Mouse (Mus musculus): ENCODE measurements around the gene Mrps7. TPM values are rescaled to one million over a fixed set of nuclear protein-coding genes. Genes with fewer than 3 reads are reported as not detected.

Gene Mrps7
- total RNA-seq (2021) = 10 to 100 TPM; 49.6 to 59.0 TPM

DNA sequence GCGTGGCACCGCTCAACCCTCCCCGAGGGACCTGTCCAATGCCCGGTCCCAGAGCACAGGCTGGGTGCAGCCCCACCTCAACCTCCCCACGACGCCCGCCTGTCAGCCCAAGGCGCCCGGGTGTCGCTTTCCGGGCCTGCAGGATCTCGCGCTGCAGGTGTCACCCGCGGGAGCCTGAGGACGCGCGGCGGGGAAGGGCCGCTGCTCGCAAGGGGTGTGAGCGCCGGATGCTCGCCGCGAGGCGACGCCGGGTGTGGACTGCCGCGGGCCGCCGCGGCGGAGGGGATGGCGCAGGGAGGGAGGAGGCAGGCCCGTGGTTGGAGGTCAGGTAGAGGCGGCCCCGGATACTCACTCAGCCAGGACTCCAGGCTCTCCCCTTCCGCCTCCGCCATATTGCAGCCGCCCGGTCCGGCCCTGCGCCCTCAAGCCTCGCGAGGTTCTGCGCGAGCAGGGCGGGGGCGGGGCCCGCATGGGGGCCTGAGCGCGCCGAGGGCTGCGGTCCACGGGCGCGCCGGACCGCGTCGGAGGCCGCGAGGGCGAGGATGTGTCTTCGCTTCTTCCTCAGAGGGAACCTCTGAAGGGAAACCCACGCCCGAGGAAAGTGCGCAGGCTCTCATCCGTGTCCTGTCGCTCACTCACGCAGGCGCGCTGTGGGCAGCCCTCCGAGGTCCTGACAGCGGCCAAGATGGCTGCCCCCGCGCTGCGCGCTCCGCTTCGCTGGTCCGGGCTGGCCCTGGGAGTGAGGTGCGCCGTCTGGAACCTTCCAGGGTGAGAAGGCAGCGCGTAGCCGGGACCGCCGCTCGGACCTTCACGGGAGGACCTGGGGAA lies at the start of gene Mrps7, which contains the start of gene Gga3:
Gene Mrps7 (plus strand): TSS at position 450 of the 828 bp plus-strand sequence.
Gene Gga3 (minus strand): TSS at position 576 of the 828 bp plus-strand sequence.
- peak; percentile 81 to 88 for DNase-seq (ENCODE audit: extremely low spot score in 1 of 2, low spot score in 1 of 2)

DNA sequence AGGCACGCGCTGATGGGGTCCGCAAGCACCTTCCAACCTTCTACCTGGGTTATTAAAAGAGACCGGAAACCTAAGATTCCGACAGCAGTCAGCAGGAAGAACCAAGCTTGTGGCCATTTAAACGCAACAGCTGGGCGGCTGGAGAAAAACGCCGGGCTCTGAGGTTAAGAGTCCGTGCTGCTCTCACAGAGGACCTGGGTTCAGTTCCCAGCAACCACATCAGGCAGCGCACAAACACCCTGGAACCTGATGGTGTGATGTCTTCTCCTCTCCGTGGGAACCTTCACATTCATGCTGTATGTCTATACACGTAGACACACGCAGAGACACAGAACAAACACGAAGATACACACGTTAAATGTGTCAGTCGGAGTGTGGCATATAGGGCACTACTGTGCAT lies 48.0 kb upstream of the Mrps7 start:
- no peak for DNase-seq (ENCODE audit: extremely low spot score in 1 of 2, low spot score in 1 of 2)

- DNase-seq (ENCODE audit: extremely low spot score in 1 of 2, low spot score in 1 of 2) = no peak
These were observed 40.3 kb upstream of the Mrps7 start for GRCm38 (mm10) chr11:115563406-115563805.

DNA sequence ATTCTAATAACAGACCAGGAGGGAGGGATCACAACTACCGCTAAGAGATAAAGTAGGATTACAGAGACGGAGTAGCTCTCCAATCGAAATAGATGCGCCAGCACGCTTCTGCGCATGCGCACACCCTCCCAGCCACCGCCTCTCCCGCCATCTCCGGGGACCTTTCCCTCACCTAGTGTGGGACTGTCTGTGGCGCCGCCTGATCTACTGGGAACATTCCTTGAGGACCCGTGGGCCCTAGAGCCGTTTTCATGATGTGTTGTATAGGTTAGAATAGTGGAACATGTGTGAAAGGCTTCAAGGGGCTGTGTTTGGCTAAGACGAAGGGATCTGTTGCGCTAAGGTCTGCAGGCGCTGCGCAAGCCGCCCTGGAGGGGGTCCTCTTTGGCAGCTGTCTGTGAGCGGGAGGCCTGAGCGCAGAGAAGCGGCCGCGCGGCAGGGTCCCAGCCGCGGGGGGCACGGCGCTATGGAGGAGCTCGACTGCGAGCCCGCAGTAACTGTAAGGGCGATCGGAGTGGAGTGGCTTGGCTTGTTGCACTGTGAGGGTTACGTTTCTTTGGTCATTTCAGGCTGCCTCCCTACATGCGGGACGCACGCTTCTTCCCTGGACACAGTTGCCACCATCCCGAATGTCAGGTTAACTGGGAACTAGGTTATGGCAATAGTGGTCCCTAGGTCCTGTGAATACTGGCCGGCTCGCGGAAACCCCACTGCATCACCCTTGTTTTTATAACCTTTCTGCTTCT lies 39.5 kb upstream of the Mrps7 start, which contains the start of gene Nup85:
Gene Nup85 (plus strand): TSS at position 371 of the 746 bp plus-strand sequence.
- DNase-seq (ENCODE audit: extremely low spot score in 1 of 2, low spot score in 1 of 2) = peak; percentile 97 to 99

DNA sequence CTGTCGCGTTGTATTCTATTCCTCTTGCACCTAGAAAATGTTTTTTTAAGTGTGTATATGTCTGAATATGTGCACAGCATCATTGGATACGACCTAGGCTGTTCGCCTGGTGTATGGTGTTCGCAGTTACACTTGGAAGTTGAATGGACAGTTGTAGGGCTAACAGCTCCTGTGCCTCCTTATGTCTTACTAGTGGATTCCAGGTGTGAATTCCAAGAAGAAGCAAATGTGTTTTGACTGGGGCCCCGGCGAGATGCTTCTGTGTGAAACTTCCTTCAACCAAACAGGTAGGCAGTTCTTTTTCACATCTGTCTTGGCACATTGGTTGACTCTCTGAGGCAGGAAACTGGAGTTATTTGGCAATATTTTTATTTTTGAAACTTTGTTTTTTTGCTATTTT lies 38.8 kb upstream of the Mrps7 start:
- no peak for DNase-seq (ENCODE audit: extremely low spot score in 1 of 2, low spot score in 1 of 2)

- no peak for DNase-seq (ENCODE audit: extremely low spot score in 1 of 2, low spot score in 1 of 2)
These were observed 24.6 kb upstream of the Mrps7 start for GRCm38 (mm10) chr11:115579080-115579479.

DNA sequence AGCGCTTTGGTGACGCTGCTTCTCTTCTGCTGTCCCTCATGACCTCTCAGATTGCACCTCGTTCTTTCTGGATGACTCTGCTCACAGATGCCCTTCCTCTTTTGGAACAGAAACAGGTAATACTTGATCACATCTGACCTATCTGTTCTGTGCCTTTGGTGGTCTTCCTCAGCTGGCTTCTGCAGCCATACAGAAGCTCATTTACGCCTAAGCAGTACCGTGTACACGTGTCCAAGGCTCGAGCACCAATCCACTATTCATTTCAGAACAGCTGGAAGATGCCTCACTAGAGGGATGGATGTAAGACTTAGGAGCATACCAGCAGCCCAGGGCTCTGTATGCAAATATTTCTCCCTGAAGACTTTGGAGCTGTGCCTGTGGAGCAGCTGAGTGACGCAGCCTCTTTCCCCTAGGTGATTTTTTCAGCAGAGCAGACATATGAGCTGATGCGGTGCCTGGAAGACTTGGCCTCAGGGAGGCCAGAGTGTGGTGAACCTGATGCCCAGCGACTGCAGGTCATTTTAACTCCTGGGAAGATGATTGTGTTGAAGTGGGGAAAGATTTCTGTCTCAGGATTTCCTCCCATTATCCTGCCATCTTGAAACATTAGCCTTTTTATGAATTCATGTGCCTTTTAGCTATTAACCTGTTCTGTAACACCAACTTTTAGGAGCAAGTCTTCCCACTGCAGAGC lies 20.7 kb upstream of the Mrps7 start:
- no peak for DNase-seq (ENCODE audit: extremely low spot score in 1 of 2, low spot score in 1 of 2)

DNA sequence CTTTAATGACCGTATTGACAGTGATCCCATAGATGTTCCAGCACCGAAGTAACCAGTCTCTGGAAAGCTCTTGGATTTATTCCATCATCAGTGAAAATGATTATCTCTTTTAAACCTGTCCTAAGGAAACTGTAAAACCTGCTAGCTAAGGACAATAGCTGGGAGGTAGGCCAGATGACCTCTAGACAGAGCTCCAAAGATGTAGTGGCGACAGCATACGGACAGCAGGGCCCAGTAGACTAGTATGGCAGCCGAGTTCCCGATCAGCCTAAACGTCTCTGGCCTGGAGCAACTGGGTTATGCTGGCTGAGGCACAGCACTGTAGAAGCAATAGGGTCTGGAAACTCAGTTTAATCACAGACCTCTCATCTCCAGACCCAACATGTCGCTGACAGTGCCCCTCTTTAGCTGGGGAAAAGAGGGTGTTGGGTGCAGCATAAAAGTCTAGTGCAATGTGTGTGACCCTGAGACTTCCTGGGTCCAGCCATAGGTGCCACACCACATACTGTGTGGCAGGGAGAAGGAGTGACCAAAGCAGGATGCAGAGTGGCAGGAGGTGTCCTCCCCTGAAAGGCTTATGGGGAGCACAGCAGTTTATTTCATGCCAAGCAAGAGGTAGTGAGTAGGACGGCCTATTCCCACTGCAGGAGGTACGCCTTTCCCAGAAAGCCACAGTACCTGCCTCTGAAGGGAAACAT lies 19.2 kb upstream of the Mrps7 start:
- DNase-seq (ENCODE audit: extremely low spot score in 1 of 2, low spot score in 1 of 2) = no peak

- no peak for DNase-seq (ENCODE audit: extremely low spot score in 1 of 2, low spot score in 1 of 2)
These were observed 18.1 kb upstream of the Mrps7 start for GRCm38 (mm10) chr11:115585573-115586100.

GRCm38 (mm10) chr11:115586403-115586802 lies 17.3 kb upstream of the Mrps7 start:
- DNase-seq (ENCODE audit: extremely low spot score in 1 of 2, low spot score in 1 of 2) = no peak

GRCm38 (mm10) chr11:115587984-115588383 lies 15.7 kb upstream of the Mrps7 start:
- DNase-seq (ENCODE audit: extremely low spot score in 1 of 2, low spot score in 1 of 2) = no peak

- no peak for DNase-seq (ENCODE audit: extremely low spot score in 1 of 2, low spot score in 1 of 2)
These were observed 13.1 kb upstream of the Mrps7 start for GRCm38 (mm10) chr11:115590526-115591075.

GRCm38 (mm10) chr11:115595209-115595608 lies 8.5 kb upstream of the Mrps7 start:
- DNase-seq (ENCODE audit: extremely low spot score in 1 of 2, low spot score in 1 of 2) = no peak

- DNase-seq (ENCODE audit: extremely low spot score in 1 of 2, low spot score in 1 of 2) = no peak
These were observed 5.4 kb upstream of the Mrps7 start for GRCm38 (mm10) chr11:115598309-115598708.

DNA sequence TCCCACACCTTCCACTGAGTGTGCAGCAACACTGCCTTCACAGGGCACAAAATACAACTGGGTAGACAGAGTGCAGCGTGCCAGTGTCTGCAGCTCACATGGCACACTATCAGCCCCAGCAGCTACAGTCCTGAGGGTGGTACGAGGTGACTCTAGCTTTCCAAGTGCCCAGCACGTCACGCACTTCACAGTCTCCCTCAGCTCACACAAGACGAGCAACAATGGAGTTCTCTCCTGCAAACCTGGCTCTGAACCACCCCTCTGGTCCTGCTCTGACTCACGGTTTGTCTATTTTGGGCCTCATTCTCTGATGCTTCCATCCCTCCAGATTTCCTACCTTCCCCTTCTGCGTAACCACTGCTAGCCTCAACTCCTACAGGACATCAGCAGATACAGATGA lies 4.0 kb upstream of the Mrps7 start:
- DNase-seq (ENCODE audit: extremely low spot score in 1 of 2, low spot score in 1 of 2) = no peak

GRCm38 (mm10) chr11:115600743-115601142 lies 3.0 kb upstream of the Mrps7 start:
- no peak for DNase-seq (ENCODE audit: extremely low spot score in 1 of 2, low spot score in 1 of 2)

DNA sequence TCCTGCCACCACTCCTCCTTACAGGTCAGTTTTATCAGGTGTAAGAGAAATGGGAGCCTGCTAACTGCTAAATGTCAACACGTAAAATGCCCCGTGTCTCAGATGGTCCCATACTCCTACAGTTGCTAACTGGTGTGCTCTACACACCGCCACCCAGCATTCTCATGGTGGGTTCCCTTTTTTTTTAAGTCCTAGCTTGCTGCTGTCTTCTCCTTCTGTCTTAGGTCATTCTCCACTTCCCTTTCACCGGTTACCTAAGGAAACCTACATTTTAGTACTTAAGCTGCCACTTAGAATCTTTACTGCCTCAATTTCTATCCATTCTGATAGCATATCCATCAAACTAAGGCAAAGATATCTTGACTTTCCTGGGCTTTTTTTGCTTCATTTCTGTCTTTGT lies 2.6 kb upstream of the Mrps7 start:
- no peak for DNase-seq (ENCODE audit: extremely low spot score in 1 of 2, low spot score in 1 of 2)

DNA sequence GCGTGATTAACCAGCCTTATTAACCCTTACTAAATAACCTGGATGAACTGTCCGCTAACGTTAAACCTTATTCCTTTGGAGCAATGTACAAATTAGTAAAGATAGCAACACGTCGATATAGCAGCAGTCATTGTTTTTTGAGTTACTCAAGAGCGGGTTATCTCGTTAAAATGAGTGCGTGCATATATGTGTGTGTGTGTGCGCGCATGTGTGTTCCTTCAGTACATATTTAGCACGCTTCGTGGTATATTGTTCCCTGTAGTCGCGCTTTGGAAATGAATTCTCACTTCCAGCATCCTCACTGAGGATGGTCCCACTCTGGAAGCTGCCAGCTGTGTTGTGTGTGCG lies 623 bp upstream of the Mrps7 start:
- DNase-seq (ENCODE audit: extremely low spot score in 1 of 2, low spot score in 1 of 2) = no peak

DNA sequence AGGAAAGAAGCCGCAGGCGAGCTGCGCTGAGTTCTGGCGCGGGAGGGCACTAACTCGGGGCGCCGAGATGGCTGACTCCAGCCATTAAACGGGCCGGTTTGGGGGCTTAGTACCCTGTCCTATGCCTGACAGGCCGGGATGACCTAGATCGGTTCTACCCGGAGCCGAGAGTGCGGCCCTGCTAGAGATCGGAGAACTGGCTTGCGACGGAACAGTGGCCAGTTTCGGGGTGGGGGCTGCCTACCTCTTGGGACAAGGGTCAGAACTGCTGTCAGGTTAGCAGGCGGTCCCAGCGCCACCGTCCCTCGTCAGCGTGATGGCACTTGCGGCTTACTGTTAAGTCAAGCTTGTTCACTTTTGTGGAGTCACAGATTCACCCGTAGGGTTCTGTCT lies 575 bp downstream of the Mrps7 start:
- DNase-seq (ENCODE audit: extremely low spot score in 1 of 2, low spot score in 1 of 2) = no peak

DNA sequence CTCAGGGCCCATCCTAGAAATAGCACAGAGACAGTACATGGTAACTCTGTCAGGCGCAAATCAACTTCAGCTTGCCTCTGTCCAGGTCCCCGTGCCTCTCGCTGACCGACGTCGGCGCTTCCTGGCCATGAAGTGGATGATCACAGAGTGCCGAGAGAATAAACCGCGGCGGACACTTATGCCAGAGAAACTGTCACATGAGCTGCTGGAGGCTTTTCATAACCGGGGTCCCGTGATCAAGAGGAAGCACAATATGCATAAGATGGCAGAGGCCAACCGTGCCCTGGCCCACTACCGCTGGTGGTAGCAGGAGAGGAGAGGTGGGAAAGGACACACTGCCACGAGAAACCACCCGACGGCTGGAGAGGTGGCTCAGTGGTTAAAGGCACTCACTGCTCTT lies 3.0 kb downstream of the Mrps7 start:
- DNase-seq (ENCODE audit: extremely low spot score in 1 of 2, low spot score in 1 of 2) = no peak
